Mouse (Mus musculus) gastrocnemius, adult 8-10 months (tissue): Measurements from ENCODE around the gene Jrkl. TPM values are rescaled to one million over a fixed set of nuclear protein-coding genes. Genes with fewer than 3 reads are reported as not detected.

ENCODE experiments used
- DNase-seq, 2 experiments: peaks; one replicate each; pipeline ENCODE4 v3.0.0; 2022; ENCODE audit warnings: low spot score in 2 of 2
- total RNA-seq, 4 experiments: library from RNA; stranded (reverse); gene quantifications; 2 replicates each; pipeline ENCODE4 v1.2.4; 2022

The Jrkl gene
- 1 to 10 TPM; 2.5 to 3.2 (median 2.7) TPM for total RNA-seq

GRCm38 (mm10) chr9:13245481-13245880, at the start of gene Jrkl:
Gene Jrkl (minus strand): TSS chr9:13245829.
- DNase-seq: no peak

DNA sequence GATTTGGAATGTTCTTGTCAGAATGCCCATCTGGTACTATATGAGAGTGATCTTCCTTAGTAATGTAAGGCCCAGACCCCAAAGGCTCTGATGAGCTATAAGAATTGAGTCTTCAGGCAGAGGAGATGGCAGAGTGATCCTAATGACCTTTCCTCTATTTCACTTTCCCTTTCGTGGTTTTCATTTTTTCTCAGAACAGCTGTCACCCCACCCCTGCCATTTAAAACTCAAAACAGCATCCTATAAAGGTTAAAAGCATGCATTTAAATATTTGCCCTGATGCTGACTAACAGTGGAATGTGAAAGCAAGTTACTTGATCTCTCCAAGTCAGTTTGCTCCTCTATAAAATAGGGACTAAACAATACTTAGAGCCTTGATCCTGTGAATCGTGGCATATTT, 41.9 kb upstream of the Jrkl start:
- DNase-seq: no peak

DNA sequence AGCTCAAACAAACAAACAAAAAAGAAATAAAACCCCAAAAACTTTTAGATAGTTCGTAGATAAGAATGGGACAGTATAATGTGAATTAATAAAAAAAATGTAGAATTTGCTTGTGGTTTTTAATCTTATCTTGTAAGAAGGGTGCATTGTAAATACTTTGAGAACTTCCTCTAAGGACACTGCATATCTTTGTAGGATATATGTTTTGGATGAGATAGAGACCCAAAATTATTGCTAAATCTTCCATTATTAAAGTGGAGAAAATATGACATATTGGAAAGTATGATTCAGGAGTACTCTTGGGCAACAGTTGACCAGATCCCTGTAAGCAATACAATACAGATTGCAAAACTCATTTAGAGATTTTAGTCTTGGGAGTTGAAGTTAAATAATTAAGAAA, 27.6 kb upstream of the Jrkl start:
- no peak for DNase-seq

DNA sequence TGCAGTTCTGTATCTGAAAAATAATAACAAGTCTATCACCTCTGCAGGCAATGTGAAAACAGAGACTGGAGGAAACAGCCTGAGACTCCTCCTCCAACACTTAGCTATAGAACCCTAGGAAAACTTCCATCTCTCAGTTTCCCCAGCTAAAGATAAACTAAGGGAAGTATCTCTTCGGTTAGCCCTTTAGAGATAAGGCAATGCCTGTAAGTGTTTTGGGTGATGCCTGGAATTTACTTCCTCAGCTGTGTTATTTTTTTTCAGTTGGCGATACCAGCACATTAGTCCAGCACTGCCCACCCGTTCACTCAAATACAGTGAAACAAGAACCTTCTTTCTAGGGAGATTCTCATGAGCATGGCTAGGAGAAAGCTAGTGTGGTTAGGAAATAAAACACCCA, 15.4 kb upstream of the Jrkl start:
- DNase-seq: no peak

DNA sequence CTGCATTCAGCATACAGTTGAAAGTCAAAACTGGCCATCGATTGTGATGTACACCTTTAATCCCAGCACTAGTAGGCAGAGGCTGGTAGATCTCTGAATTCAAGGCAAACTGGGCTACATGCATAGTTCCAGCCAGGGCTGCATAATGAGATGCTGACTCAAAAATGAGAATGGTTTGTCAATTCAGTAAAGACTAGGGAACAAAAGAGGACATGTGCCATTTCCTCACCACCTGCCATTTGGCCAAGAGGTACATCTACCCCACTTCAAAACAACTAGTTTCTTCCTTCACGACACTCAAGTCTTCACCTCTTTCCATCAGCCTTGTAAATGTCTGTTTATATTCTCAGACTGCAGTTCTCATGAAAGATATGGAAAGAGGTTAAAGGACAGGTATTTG, 12.5 kb upstream of the Jrkl start:
- no peak for DNase-seq

DNA sequence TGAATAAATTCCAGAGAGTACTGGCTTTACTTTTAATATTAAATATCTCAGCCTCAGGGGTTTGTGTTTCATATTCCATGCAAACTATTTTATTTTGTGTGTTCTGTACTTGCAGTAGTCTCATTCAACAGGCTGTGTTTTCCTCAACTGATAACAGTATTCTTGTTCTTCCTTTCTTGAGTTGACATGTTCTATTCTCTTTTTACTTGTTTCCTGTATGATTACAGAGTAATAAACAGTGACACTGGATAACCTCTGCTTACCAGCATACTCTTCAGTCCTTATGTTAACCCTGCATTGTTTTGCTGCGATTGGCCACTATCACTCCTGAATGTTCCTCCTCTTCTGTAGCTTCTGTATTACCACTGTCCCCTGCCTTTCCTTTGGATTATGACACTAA, 11.1 kb upstream of the Jrkl start:
- DNase-seq: no peak

DNA sequence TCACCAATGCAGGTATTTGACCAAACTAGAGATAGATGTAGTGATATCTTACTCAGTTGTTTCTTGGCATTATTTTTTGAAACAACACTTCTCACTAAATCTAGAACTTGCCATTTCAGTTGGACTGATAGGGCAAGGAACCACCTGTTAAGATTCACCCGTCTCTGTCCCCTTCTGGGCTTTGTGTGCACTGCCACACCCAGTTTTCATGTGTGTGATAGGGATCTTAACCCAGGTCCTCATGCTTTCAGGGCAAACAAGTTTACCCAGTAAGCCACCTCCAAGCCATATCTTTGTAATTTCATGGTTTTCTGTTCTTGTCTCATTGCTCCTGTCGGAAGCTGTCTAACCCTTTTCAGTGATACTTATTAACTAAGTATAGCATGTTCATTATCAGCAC, 5.6 kb upstream of the Jrkl start:
- DNase-seq: no peak

- no peak for DNase-seq
Measured at GRCm38 (mm10) chr9:13248104-13248503, 2.5 kb upstream of the Jrkl start.

DNA sequence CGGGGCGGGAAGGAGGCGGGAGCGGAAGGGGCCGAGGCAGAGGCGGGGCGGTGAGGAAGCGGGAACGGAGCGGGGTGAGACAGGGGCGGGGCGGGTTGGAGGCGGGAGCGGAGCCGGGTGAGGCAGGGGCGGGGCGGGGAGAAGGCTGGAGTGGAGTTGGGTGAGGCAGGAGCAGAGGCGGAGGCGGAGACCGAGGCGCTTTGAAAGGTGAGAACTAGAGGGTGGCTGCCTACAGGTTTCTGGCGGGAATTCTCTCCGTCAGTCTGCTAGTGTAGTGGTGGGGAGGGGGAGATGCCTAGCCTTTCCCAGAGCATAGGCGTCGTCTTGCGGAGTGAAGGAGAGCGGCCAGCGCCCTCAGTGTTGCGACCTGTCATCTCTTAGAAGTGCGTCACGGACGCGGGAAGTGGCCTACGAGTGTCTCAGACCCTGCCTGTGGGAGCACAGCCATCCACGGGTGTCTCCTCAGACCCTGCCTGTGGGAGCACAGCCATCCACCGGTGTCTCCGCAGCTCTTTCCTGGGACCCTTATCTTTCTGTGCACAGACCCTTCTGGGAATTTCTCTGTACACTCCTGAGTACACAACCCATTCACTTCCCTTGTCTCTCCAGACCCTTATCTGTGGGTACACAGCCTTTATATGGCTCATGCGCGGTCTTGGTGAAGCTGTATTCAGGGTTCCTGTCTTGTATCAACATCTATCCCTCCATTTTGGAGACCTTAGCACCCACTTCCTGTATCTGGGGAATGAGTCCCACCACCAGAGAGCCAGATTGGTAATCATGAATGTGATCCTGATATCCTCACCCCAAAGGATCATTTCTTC, 1.4 kb upstream of the Jrkl start, which contains the start of gene Ccdc82:
Gene Ccdc82 (plus strand): TSS at position 141 of the 824 bp plus-strand sequence.
- peak; percentile 79 to 85 for DNase-seq

- no peak for DNase-seq
Measured at GRCm38 (mm10) chr9:13242321-13242720, 3.3 kb downstream of the Jrkl start.

DNA sequence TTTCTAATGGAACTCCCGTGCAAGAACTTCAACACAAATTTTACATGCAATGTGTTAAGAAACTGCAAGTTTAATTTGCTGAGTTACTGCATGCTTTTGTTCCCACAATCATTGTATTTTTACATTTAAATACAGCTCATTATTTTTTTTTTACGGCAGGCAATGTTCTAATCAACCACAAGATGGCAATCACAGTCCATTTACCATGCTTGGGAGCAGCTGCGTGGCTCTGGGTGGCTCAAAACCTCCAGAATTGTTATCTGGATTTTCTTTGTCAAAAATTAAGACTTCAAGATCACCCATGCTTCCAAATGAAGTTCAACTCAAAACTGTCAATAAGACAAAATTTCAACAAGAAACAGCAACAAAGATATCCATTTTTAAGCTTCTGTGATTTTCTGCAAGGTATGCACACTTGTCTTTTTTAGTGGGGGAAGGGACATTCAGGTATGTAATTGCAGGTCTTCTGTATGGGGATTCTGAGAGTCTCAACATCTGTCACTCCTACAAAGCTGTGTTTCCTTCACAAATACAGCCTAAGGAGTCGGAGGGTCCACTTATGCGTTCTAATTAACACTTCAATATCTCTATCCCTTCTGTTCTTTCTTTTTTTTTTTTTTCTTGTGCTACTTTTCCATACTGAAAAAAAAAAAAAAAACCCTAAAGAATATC, 13.9 kb downstream of the Jrkl start:
- no peak for DNase-seq

DNA sequence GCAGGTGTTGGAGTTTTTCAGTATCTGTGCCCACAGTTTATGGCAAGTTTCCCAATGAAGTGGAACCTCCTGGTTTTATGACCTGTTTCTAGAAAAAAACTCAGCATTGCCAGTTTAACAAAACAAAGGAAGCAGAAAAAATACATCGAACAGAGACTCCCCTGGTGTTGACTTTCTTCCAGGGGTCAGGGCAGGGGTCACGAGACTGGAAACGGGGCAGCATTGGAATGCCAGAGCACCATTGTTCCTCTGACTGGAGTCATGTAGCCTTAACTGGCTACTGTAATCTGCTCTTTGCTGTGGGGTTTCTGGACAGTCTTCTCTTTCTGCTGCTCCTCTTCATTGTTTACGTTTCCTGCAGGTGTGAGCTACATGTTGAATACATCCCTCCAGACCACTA, 15.1 kb downstream of the Jrkl start:
- DNase-seq: no peak

- no peak for DNase-seq
Measured at GRCm38 (mm10) chr9:13225872-13226271, 19.8 kb downstream of the Jrkl start.

GRCm38 (mm10) chr9:13206369-13206768, 39.3 kb downstream of the Jrkl start:
- no peak for DNase-seq

DNA sequence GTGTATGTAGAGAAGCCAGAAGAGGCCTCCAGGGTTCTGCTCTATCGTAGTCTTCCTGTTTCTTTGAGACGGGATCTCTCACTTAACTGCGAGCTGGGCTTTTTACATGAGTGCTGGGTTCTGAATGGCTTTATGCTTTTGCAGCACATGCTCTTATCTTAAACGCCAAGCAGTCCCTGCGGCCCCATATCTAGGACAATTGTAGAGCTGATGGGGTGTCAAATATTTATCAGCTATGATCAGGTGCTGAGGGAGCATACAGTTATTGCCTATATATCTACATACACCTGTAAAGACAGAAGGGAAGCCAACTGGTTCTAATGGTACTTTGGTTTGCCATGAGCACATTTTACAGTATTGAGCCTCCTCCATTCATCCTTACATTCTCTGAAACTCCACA, 41.9 kb downstream of the Jrkl start:
- no peak for DNase-seq

DNA sequence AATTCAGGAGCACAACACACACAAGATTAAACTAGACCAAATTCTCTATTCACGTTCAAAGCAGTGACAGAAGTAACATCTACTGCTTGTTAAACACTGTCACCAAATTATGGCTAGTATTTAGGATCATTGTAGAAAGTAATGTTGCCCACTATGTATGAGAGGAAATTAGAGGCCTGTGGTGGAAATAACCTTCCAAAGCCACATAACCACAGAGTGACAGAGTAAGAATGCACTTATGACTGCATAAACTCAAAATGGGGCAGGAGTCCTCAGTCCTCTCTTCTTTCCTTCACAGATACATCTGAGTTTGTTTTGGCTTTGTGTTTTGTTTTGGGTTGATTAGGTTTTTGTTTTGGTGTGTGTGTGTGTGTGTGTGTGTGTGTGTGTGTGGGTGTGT, 42.5 kb downstream of the Jrkl start:
- DNase-seq: no peak

- DNase-seq: no peak
Measured at GRCm38 (mm10) chr9:13200079-13200478, 45.5 kb downstream of the Jrkl start.

DNA sequence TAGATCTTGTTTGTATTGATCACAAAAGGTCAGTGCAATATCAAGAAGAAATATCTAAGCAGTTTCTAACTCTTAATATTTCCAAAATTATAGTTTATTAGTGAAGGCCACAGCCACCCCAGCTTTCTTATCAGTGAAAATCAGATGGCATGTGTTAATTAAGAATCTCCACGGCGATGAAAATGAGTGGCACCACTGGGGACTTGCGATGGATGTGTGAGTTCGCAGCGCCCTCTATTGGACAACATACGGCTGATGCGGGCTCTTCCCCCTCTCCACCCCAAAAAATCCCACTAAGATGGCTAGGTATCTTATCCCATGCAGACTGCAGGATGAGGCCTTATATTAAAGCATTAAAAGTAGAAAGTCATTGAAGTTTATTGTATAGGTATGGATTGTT, 49.9 kb downstream of the Jrkl start:
- no peak for DNase-seq

DNA sequence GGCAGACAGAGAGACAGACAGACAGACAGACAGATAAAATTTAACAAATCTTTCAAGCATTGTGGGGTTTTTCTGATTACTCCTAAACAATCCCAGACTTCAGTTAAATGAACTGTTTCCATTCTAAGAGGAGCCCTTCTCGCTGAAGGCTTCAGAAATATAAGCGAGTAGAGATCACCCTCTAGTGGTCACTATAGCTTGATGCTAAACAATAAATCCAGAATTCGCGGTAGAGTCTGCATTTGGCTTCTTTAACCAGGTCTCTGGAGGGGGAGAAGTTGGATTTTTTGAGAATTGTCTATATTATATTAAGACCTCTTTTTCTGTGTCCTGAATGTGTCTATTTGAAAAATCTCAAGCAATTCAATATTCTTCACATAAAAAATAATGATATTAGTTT, 50.4 kb downstream of the Jrkl start:
- no peak for DNase-seq

DNA sequence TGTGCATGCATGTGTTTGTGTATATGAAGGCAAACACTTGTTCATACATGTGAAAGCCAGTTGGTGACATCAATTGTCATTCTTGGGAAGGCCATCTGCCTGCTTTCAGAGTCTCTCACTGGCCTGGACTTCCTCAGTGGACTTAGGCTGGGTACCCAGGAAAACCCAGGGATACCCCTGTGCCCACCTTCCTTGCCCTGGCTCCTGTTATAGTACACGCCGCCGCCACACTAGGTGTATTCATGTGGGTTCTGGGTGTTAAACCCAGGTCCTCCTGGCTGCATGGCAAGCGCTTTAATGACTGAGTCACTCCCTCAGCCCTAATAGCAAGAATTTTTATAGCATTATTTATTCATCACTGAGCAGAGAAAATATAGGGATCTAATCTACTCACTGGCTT, 51.0 kb downstream of the Jrkl start:
- no peak for DNase-seq
